Mouse (Mus musculus): Measurements from ENCODE around the gene Padi6. TPM values are rescaled to one million over a fixed set of nuclear protein-coding genes. Genes with fewer than 3 reads are reported as not detected.

The Padi6 gene
- total RNA-seq, 2 experiments from 2014 or later, result not detected

GRCm38 (mm10) chr4:140688044-140688825, 54.2 kb downstream of the Padi6 start:
- DNase-seq (ENCODE audit: low spot score), result no peak

GRCm38 (mm10) chr4:140684881-140685303, 57.6 kb downstream of the Padi6 start:
- no peak for DNase-seq (ENCODE audit: low spot score)

GRCm38 (mm10) chr4:140684141-140684871, 58.1 kb downstream of the Padi6 start:
- peak; percentile 76 for DNase-seq (ENCODE audit: low spot score)

- DNase-seq (ENCODE audit: low spot score), result no peak
Measured at GRCm38 (mm10) chr4:140683608-140684007, 58.8 kb downstream of the Padi6 start.

- no peak for DNase-seq (ENCODE audit: low spot score)
Measured at GRCm38 (mm10) chr4:140680731-140681397, 61.6 kb downstream of the Padi6 start.

GRCm38 (mm10) chr4:140679723-140680380, 62.6 kb downstream of the Padi6 start:
- peak; percentile 87 for DNase-seq (ENCODE audit: low spot score)

GRCm38 (mm10) chr4:140679038-140679437, 63.4 kb downstream of the Padi6 start:
- peak; percentile 34 for DNase-seq (ENCODE audit: low spot score)

Small RNA genes within 50 kb of the gene (microRNA-seq; reads per million reads assigned to microRNA genes)
- gene Gm23045, result not detected
- gene Gm25951, result not detected

Other genes starting within 250 kb of the Padi6 start
- 10 to 100 TPM; 53.2 to 68.6 TPM for gene Arhgef10l, start 76.6 kb downstream of the Padi6 start, total RNA-seq (2021)
- gene Rcc2, start 42.1 kb downstream of the Padi6 start, total RNA-seq (2021), result 1 to 10 TPM; 7.2 to 8.9 TPM
- under 1 TPM in 1 of 2 experiments, not detected in 1; 0.09 TPM for gene Padi4, start 31.6 kb upstream of the Padi6 start, total RNA-seq (2021)
- gene Padi3, start 68.0 kb upstream of the Padi6 start, total RNA-seq (2021), result 1 to 10 TPM; 1.4 TPM
- gene Padi1, start 103.1 kb upstream of the Padi6 start, total RNA-seq (2021), result under 1 TPM; 0.07 to 0.21 TPM
- gene Padi2, start 163.7 kb upstream of the Padi6 start, total RNA-seq (2021), result 100 to 1,000 TPM; 129 to 189 TPM
- 100 to 1,000 TPM; 630 to 677 TPM for gene Sdhb, start 218.6 kb upstream of the Padi6 start, total RNA-seq (2021)
- 10 to 100 TPM; 16.2 to 21.1 TPM for gene Atp13a2, start 244.2 kb upstream of the Padi6 start, total RNA-seq (2021)

Data from gastrocnemius, adult 18-20 months (tissue).